Mouse (Mus musculus): ENCODE results near the gene AC131692.1.

DNA sequence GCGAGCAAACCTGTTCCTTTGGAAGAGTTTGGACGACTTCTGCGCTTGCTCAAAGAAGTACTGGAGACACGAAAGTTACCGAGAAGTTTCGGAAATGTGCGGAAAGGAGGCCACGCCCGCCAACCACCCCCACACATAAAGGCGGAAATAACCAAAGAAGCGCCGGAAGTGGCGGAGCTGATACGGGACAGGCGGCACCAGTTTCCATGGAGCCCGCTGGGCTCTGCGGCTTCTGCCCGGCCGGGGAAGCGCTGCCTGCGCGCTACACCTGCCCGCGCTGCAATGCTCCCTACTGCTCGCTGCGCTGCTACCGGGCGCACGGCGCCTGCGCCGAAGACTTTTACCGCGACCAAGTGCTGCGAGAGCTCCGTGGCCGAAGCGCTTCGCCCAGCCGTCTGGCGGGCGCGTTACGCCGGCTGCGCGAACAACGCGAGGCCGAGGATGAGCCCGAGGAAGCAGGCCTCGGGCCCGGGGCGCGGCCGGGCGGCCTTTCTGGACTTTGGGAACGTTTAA, 33.1 kb upstream of the AC131692.1 start, which contains the start of gene Znhit2:
- TF ChIP-seq CTCF (IDR thresholded peaks at IDR 0.05; ENCODE audit: borderline replicate concordance, insufficient read depth, low read length) (no peak), POLR2A (IDR thresholded peaks at IDR 0.05; ENCODE audit: low read depth, low read length) (peak; percentile 68)
